Mouse (Mus musculus) macrophage (primary cell): ENCODE results near the gene Selenof. TPM values are rescaled to one million over a fixed set of nuclear protein-coding genes. Genes with fewer than 3 reads are reported as not detected.

Source experiments
- H3K27ac ChIP-seq: fragments of 350-480 bp; formaldehyde crosslinking; 2 replicates; pipeline ENCODE4 v1.9.0; 2021
- H3K36me3 ChIP-seq: fragments of 350-480 bp; formaldehyde crosslinking; 2 replicates; pipeline ENCODE4 v1.9.0; 2021; ENCODE audit errors: inconsistent target
- H3K4me3 ChIP-seq: fragments of 350-480 bp; formaldehyde crosslinking; 2 replicates; pipeline ENCODE4 v1.9.0; 2021; ENCODE audit errors: inconsistent target
- H3K79me2 ChIP-seq: fragments of 350-480 bp; formaldehyde crosslinking; 2 replicates; pipeline ENCODE4 v1.9.0; 2021; ENCODE audit errors: inconsistent target
- WGBS: methylation state at CpG from one replicate; pipeline ENCODE4 v1.1.7; 2026; ENCODE audit warnings: inconsistent platforms; ENCODE audit not compliant: missing documents; 5-methylcytosine and 5-hydroxymethylcytosine counted together
- polyA plus RNA-seq: library from polyadenylated mRNA; stranded (reverse); fragments of 250-400 nt; gene quantifications from 3 replicates; pipeline ENCODE4 v1.2.4, GENCODE M21; 2018; ENCODE audit warnings: inconsistent platforms

Gene Selenof
- polyA plus RNA-seq, 1 experiment from 2014 or later, result 535 TPM

GRCm38 (mm10) chr3:144551416-144551815, 18.7 kb upstream of the Selenof start:
- H3K4me3 ChIP-seq, result no peak overlapping the region
- H3K79me2 ChIP-seq, result peaks cover 89% of the 10 kb centered on the region
- H3K36me3 ChIP-seq, result no peaks in the 10 kb centered on the region
- WGBS, result 30% methylated on average over 4 of the region's 4 CpGs
- no peak overlapping the region for H3K27ac ChIP-seq

GRCm38 (mm10) chr3:144553942-144554341, 16.2 kb upstream of the Selenof start:
- Histone ChIP-seq H3K27ac (no peak overlapping the region), H3K36me3 (no peaks in the 10 kb centered on the region), H3K79me2 (peaks cover 100% of the 10 kb centered on the region), H3K4me3 (no peak overlapping the region)
- 95% methylated on average over 7 of the region's 7 CpGs for WGBS

- 98% methylated on average over 9 of the region's 9 CpGs for WGBS
- no peaks in the 10 kb centered on the region for H3K36me3 ChIP-seq
- H3K4me3 ChIP-seq, result no peak overlapping the region
- peaks cover 100% of the 10 kb centered on the region for H3K79me2 ChIP-seq
- H3K27ac ChIP-seq, result no peak overlapping the region
Measured at GRCm38 (mm10) chr3:144554503-144554902, 15.6 kb upstream of the Selenof start.

GRCm38 (mm10) chr3:144555144-144555543, 15.0 kb upstream of the Selenof start:
- H3K27ac ChIP-seq, result no peak overlapping the region
- WGBS, result 95% methylated on average over 7 of the region's 7 CpGs
- no peaks in the 10 kb centered on the region for H3K36me3 ChIP-seq
- H3K4me3 ChIP-seq, result no peak overlapping the region
- H3K79me2 ChIP-seq, result peaks cover 100% of the 10 kb centered on the region

- 82% methylated on average over 16 of the region's 16 CpGs for WGBS
- Histone ChIP-seq H3K27ac (no peak overlapping the region), H3K36me3 (no peaks in the 10 kb centered on the region), H3K4me3 (no peak overlapping the region), H3K79me2 (peaks cover 100% of the 10 kb centered on the region)
Measured at GRCm38 (mm10) chr3:144556625-144557324, 13.3 kb upstream of the Selenof start.

GRCm38 (mm10) chr3:144558274-144558673, 11.8 kb upstream of the Selenof start:
- H3K79me2 ChIP-seq, result peaks cover 100% of the 10 kb centered on the region
- 85% methylated on average over 5 of the region's 5 CpGs for WGBS
- no peak overlapping the region for H3K4me3 ChIP-seq
- no peak overlapping the region for H3K27ac ChIP-seq
- H3K36me3 ChIP-seq, result no peaks in the 10 kb centered on the region

GRCm38 (mm10) chr3:144561511-144562250, 8.4 kb upstream of the Selenof start:
- H3K79me2 ChIP-seq, result peaks cover 100% of the 10 kb centered on the region
- no peaks in the 10 kb centered on the region for H3K36me3 ChIP-seq
- WGBS, result 33% methylated on average over 22 of the region's 22 CpGs
- H3K4me3 ChIP-seq, result peak overlapping the region; percentile 11; the same call in 1 of the 2 replicates
- H3K27ac ChIP-seq, result peak overlapping the region; percentile 24

GRCm38 (mm10) chr3:144563916-144564315, 6.2 kb upstream of the Selenof start:
- peaks cover 100% of the 10 kb centered on the region for H3K79me2 ChIP-seq
- no peak overlapping the region for H3K27ac ChIP-seq
- WGBS, result 96% methylated on average over 7 of the region's 7 CpGs
- no peaks in the 10 kb centered on the region for H3K36me3 ChIP-seq
- no peak overlapping the region for H3K4me3 ChIP-seq

- peaks cover 94% of the 10 kb centered on the region for H3K79me2 ChIP-seq
- 88% methylated on average over 7 of the region's 7 CpGs for WGBS
- H3K4me3 ChIP-seq, result no peak overlapping the region
- H3K27ac ChIP-seq, result no peak overlapping the region
- no peaks in the 10 kb centered on the region for H3K36me3 ChIP-seq
Measured at GRCm38 (mm10) chr3:144565212-144565611, 4.9 kb upstream of the Selenof start.

- peak overlapping the region; percentile 60 for H3K4me3 ChIP-seq
- peak overlapping the region; percentile 21 for H3K27ac ChIP-seq
- 2% methylated on average over 21 of the region's 21 CpGs for WGBS
- peaks cover 4% of the 10 kb centered on the region; the same call in 1 of the 2 replicates for H3K36me3 ChIP-seq
- peaks cover 90% of the 10 kb centered on the region for H3K79me2 ChIP-seq
Measured at GRCm38 (mm10) chr3:144568861-144569361, 1.2 kb upstream of the Selenof start.

GRCm38 (mm10) chr3:144569401-144569971, 618 bp upstream of the Selenof start:
- peaks cover 90% of the 10 kb centered on the region for H3K79me2 ChIP-seq
- H3K4me3 ChIP-seq, result peak overlapping the region; percentile 60
- under 1% methylated on average over 43 of the region's 47 CpGs for WGBS
- peak overlapping the region; percentile 21 for H3K27ac ChIP-seq
- peaks cover 6% of the 10 kb centered on the region; the same call in 1 of the 2 replicates for H3K36me3 ChIP-seq

GRCm38 (mm10) chr3:144570816-144571487, 848 bp downstream of the Selenof start:
- Histone ChIP-seq H3K36me3 (peaks cover 6% of the 10 kb centered on the region; the same call in 1 of the 2 replicates), H3K79me2 (peaks cover 90% of the 10 kb centered on the region), H3K27ac (peak overlapping the region; percentile 87), H3K4me3 (peak overlapping the region; percentile 89)
- under 1% methylated on average over 25 of the region's 25 CpGs for WGBS

GRCm38 (mm10) chr3:144574256-144574655, 4.2 kb downstream of the Selenof start:
- Histone ChIP-seq H3K4me3 (no peak overlapping the region), H3K27ac (no peak overlapping the region), H3K36me3 (peaks cover 21% of the 10 kb centered on the region), H3K79me2 (peaks cover 90% of the 10 kb centered on the region)
- 93% methylated on average over 7 of the region's 7 CpGs for WGBS
